Mouse (Mus musculus) neural tube, embryonic 15.5 days (tissue): ENCODE measurements around the gene Nfib. TPM values are rescaled to one million over a fixed set of nuclear protein-coding genes. Genes with fewer than 3 reads are reported as not detected.

Experiments used
- ATAC-seq: fragments of 200-750 bp; cut with Nextera tagmentation; 2 replicates; pipeline ENCODE4 v1.8.0; 2017; ENCODE audit warnings: mild to moderate bottlenecking, moderate TSS enrichment, moderate library complexity; ENCODE audit not compliant: low FRiP score
- H3K27ac ChIP-seq: fragments of 300-500 bp; sonication (generic); replicated peaks from 2 replicates; pipeline ENCODE4 v1.5.1; 2015; ENCODE audit warnings: mild to moderate bottlenecking, inconsistent platforms
- H3K27me3 ChIP-seq: fragments of 300-500 bp; sonication (generic); replicated peaks from 2 replicates; pipeline ENCODE4 v1.6.1; 2015; ENCODE audit warnings: inconsistent platforms
- H3K36me3 ChIP-seq: fragments of 300-500 bp; sonication (generic); 2 replicates; pipeline ENCODE4 v1.6.1; 2015; ENCODE audit warnings: inconsistent platforms
- H3K4me1 ChIP-seq: fragments of 300-500 bp; sonication (generic); 2 replicates; pipeline ENCODE4 v1.6.1; 2015; ENCODE audit warnings: inconsistent platforms
- H3K4me2 ChIP-seq: fragments of 300-500 bp; sonication (generic); 2 replicates; pipeline ENCODE4 v1.6.1; 2015; ENCODE audit warnings: inconsistent platforms, mild to moderate bottlenecking, moderate library complexity
- H3K4me3 ChIP-seq: fragments of 300-500 bp; sonication (generic); replicated peaks from 2 replicates; pipeline ENCODE4 v1.5.1; 2015; ENCODE audit warnings: mild to moderate bottlenecking, inconsistent platforms
- H3K9ac ChIP-seq: fragments of 300-500 bp; sonication (generic); replicated peaks from 2 replicates; pipeline ENCODE4 v1.6.1; 2015; ENCODE audit warnings: mild to moderate bottlenecking, inconsistent platforms
- H3K9me3 ChIP-seq: fragments of 300-500 bp; sonication (generic); replicated peaks from 2 replicates; pipeline ENCODE4 v1.6.1; 2016; ENCODE audit warnings: inconsistent platforms
- WGBS: fragments of 180-500 bp; shearing (Covaris S2); methylation state at CpG from one replicate; pipeline ENCODE4 v1.1.7; 2015; ENCODE audit warnings: mixed read lengths; 5-methylcytosine and 5-hydroxymethylcytosine counted together
- polyA plus RNA-seq: library from polyadenylated mRNA; unstranded; fragments of >200 nt; fragmentation: Nextera tagmentation; extraction: Ambion mirVana; gene quantifications from 2 replicates; pipeline ENCODE4 v1.2.1, GENCODE M21; 2015

Gene Nfib
- polyA plus RNA-seq, 1 experiment from 2014 or later = 58.4 TPM

- H3K4me1 ChIP-seq = peaks cover 7% of the 10 kb centered on the region
- H3K9ac ChIP-seq = no peak overlapping the region
- ATAC-seq = no peak
- H3K9me3 ChIP-seq = no peaks in the 10 kb centered on the region
- no peak overlapping the region for H3K27ac ChIP-seq
- H3K36me3 ChIP-seq = no peaks in the 10 kb centered on the region
- no peak overlapping the region for H3K4me2 ChIP-seq
- H3K27me3 ChIP-seq = no peaks in the 10 kb centered on the region
- H3K4me3 ChIP-seq = no peak overlapping the region
- 29% methylated on average over 1 of the region's 1 CpGs for WGBS
Measured at GRCm38 (mm10) chr4:82483871-82484270, 221.7 kb downstream of the Nfib start.

GRCm38 (mm10) chr4:82483298-82483697 is 222.3 kb downstream of the Nfib start:
- no peaks in the 10 kb centered on the region for H3K27me3 ChIP-seq
- WGBS = 76% methylated on average over 6 of the region's 6 CpGs
- H3K4me1 ChIP-seq = peaks cover 7% of the 10 kb centered on the region
- no peak overlapping the region for H3K9ac ChIP-seq
- no peaks in the 10 kb centered on the region for H3K9me3 ChIP-seq
- no peak overlapping the region for H3K4me3 ChIP-seq
- no peak overlapping the region for H3K27ac ChIP-seq
- H3K36me3 ChIP-seq = no peaks in the 10 kb centered on the region
- no peak overlapping the region for H3K4me2 ChIP-seq
- no peak for ATAC-seq

- Histone ChIP-seq H3K4me2 (no peak overlapping the region), H3K9me3 (no peaks in the 10 kb centered on the region), H3K9ac (no peak overlapping the region), H3K27ac (no peak overlapping the region), H3K4me3 (no peak overlapping the region), H3K27me3 (no peaks in the 10 kb centered on the region), H3K36me3 (no peaks in the 10 kb centered on the region), H3K4me1 (peaks cover 14% of the 10 kb centered on the region)
- 75% methylated on average over 9 of the region's 9 CpGs for WGBS
- ATAC-seq = no peak
Measured at GRCm38 (mm10) chr4:82480635-82481034, 224.9 kb downstream of the Nfib start.

- no peak for ATAC-seq
- WGBS = 66% methylated on average over 4 of the region's 4 CpGs
- Histone ChIP-seq H3K9ac (no peak overlapping the region), H3K27ac (no peak overlapping the region), H3K4me2 (no peak overlapping the region), H3K27me3 (no peaks in the 10 kb centered on the region), H3K4me1 (peaks cover 16% of the 10 kb centered on the region), H3K4me3 (no peak overlapping the region), H3K9me3 (no peaks in the 10 kb centered on the region), H3K36me3 (no peaks in the 10 kb centered on the region)
Measured at GRCm38 (mm10) chr4:82479394-82479793, 226.2 kb downstream of the Nfib start.

- Histone ChIP-seq H3K27me3 (no peaks in the 10 kb centered on the region), H3K27ac (no peak overlapping the region), H3K36me3 (no peaks in the 10 kb centered on the region), H3K4me1 (peaks cover 17% of the 10 kb centered on the region), H3K4me3 (no peak overlapping the region), H3K9ac (no peak overlapping the region), H3K4me2 (no peak overlapping the region), H3K9me3 (no peaks in the 10 kb centered on the region)
- 93% methylated on average over 2 of the region's 2 CpGs for WGBS
- no peak for ATAC-seq
Measured at GRCm38 (mm10) chr4:82477742-82478141, 227.8 kb downstream of the Nfib start.

- Histone ChIP-seq H3K4me3 (no peak overlapping the region), H3K36me3 (no peaks in the 10 kb centered on the region), H3K27ac (no peak overlapping the region), H3K9ac (no peak overlapping the region), H3K27me3 (no peaks in the 10 kb centered on the region), H3K4me1 (peaks cover 22% of the 10 kb centered on the region), H3K4me2 (no peak overlapping the region), H3K9me3 (no peaks in the 10 kb centered on the region)
- no peak for ATAC-seq
- WGBS = 55% methylated on average over 2 of the region's 2 CpGs
Measured at GRCm38 (mm10) chr4:82476411-82476810, 229.1 kb downstream of the Nfib start.

GRCm38 (mm10) chr4:82474334-82474733 is 231.2 kb downstream of the Nfib start:
- ATAC-seq = no peak
- Histone ChIP-seq H3K9ac (no peak overlapping the region), H3K27me3 (no peaks in the 10 kb centered on the region), H3K27ac (no peak overlapping the region), H3K9me3 (no peaks in the 10 kb centered on the region), H3K4me1 (peaks cover 35% of the 10 kb centered on the region), H3K4me3 (no peak overlapping the region), H3K36me3 (no peaks in the 10 kb centered on the region), H3K4me2 (no peak overlapping the region)
- WGBS = 88% methylated on average over 5 of the region's 5 CpGs

- no peak for ATAC-seq
- whole genome bisulfite sequencing = 91% methylated on average over 3 of the region's 3 CpGs
- no peaks in the 10 kb centered on the region for H3K27me3 ChIP-seq
- peaks cover 49% of the 10 kb centered on the region for H3K4me1 ChIP-seq
- no peak overlapping the region for H3K4me3 ChIP-seq
- no peak overlapping the region for H3K4me2 ChIP-seq
- H3K36me3 ChIP-seq = no peaks in the 10 kb centered on the region
- H3K27ac ChIP-seq = no peak overlapping the region
- no peak overlapping the region for H3K9ac ChIP-seq
- H3K9me3 ChIP-seq = no peaks in the 10 kb centered on the region
Measured at GRCm38 (mm10) chr4:82470938-82471320, 234.6 kb downstream of the Nfib start.

- H3K9ac ChIP-seq = no peak overlapping the region
- no peaks in the 10 kb centered on the region for H3K27me3 ChIP-seq
- H3K36me3 ChIP-seq = no peaks in the 10 kb centered on the region
- H3K27ac ChIP-seq = no peak overlapping the region
- H3K4me3 ChIP-seq = no peak overlapping the region
- no peak overlapping the region for H3K4me2 ChIP-seq
- no peaks in the 10 kb centered on the region for H3K9me3 ChIP-seq
- ATAC-seq = no peak
- WGBS = 77% methylated on average over 5 of the region's 5 CpGs
- peaks cover 47% of the 10 kb centered on the region for H3K4me1 ChIP-seq
Measured at GRCm38 (mm10) chr4:82470212-82470937, 235.2 kb downstream of the Nfib start.

- Histone ChIP-seq H3K4me3 (no peak overlapping the region), H3K9me3 (no peaks in the 10 kb centered on the region), H3K27ac (no peak overlapping the region), H3K27me3 (no peaks in the 10 kb centered on the region), H3K9ac (no peak overlapping the region), H3K4me1 (peaks cover 57% of the 10 kb centered on the region), H3K36me3 (no peaks in the 10 kb centered on the region), H3K4me2 (no peak overlapping the region)
- ATAC-seq = no peak
- 89% methylated on average over 3 of the region's 3 CpGs for WGBS
Measured at GRCm38 (mm10) chr4:82468944-82469343, 236.6 kb downstream of the Nfib start.

GRCm38 (mm10) chr4:82466717-82467116 is 238.8 kb downstream of the Nfib start:
- Histone ChIP-seq H3K36me3 (no peaks in the 10 kb centered on the region), H3K4me2 (no peak overlapping the region), H3K4me1 (peaks cover 53% of the 10 kb centered on the region), H3K27ac (no peak overlapping the region), H3K9ac (no peak overlapping the region), H3K4me3 (no peak overlapping the region), H3K9me3 (no peaks in the 10 kb centered on the region), H3K27me3 (no peaks in the 10 kb centered on the region)
- WGBS = 76% methylated on average over 8 of the region's 8 CpGs
- ATAC-seq = no peak

- H3K4me3 ChIP-seq = no peak overlapping the region
- H3K9me3 ChIP-seq = no peaks in the 10 kb centered on the region
- H3K4me1 ChIP-seq = peaks cover 49% of the 10 kb centered on the region
- no peaks in the 10 kb centered on the region for H3K36me3 ChIP-seq
- H3K27me3 ChIP-seq = no peaks in the 10 kb centered on the region
- H3K9ac ChIP-seq = no peak overlapping the region
- ATAC-seq = no peak
- 69% methylated on average over 6 of the region's 6 CpGs for WGBS
- H3K27ac ChIP-seq = 0 out of 2 replicates have a peak overlapping the region, but pooled peaks have one; percentile 30
- H3K4me2 ChIP-seq = no peak overlapping the region
Measured at GRCm38 (mm10) chr4:82466144-82466543, 239.4 kb downstream of the Nfib start.
